Mouse (Mus musculus): ENCODE measurements around the gene Olfr90. TPM values are rescaled to one million over a fixed set of nuclear protein-coding genes. Genes with fewer than 3 reads are reported as not detected.
"Not testable (repeated sequence)": the region's sequence is repeated elsewhere in the genome, so short reads cannot be mapped to it uniquely, and the experiment has no call there.

Gene Olfr90
- total RNA-seq (2014; rRNA removed) (not detected in 2 replicates), polyA plus RNA-seq (2012; rRNA removed) (not detected in 2 replicates)

GRCm38 (mm10) chr17:37088399-37088798 is at the start of gene Olfr90:
Gene Olfr90 (minus strand): TSS chr17:37088499.
- H3K79me2 ChIP-seq (ENCODE audit: control insufficient read depth, insufficient read depth, low read length) = no peaks in the 10 kb centered on the region
- no peak for DNase-seq (ENCODE audit: extremely low read depth, low read depth, low spot score)
- H3K9ac ChIP-seq (ENCODE audit: low read depth, low read length) = no peak within 1 kb of the TSS
- TF ChIP-seq POLR2A (IDR thresholded peaks at IDR 0.05; ENCODE audit: extremely low read depth, insufficient read depth, low read length) = no peak
- no peak for TF ChIP-seq CTCF (IDR thresholded peaks at IDR 0.05; ENCODE audit: low read depth, low read length)
- no peaks in the 10 kb centered on the region for H3K36me3 ChIP-seq (ENCODE audit: control insufficient read depth, insufficient read depth, low read length)
- H3K4me3 ChIP-seq (ENCODE audit: insufficient read depth, low read depth, low read length) = no peak within 1 kb of the TSS
- H3K27ac ChIP-seq (replicated peaks; ENCODE audit: insufficient read depth, low read depth, low read length) = no peak within 1 kb of the TSS
- no peaks in the 10 kb centered on the region for H3K4me1 ChIP-seq (ENCODE audit: control insufficient read depth, insufficient read depth, low read length)
- no peaks in the 10 kb centered on the region for H3K27me3 ChIP-seq (ENCODE audit: control insufficient read depth, insufficient read depth, low read length)

- not testable (repeated sequence) for DNase-seq (ENCODE audit: extremely low read depth, low read depth, low spot score); H3K27me3 ChIP-seq (ENCODE audit: control insufficient read depth, insufficient read depth, low read length); H3K4me3 ChIP-seq (ENCODE audit: insufficient read depth, low read depth, low read length); H3K79me2 ChIP-seq (ENCODE audit: control insufficient read depth, insufficient read depth, low read length); H3K27ac ChIP-seq (replicated peaks; ENCODE audit: insufficient read depth, low read depth, low read length); H3K36me3 ChIP-seq (ENCODE audit: control insufficient read depth, insufficient read depth, low read length); H3K9ac ChIP-seq (ENCODE audit: low read depth, low read length); H3K4me1 ChIP-seq (ENCODE audit: control insufficient read depth, insufficient read depth, low read length)
- 59% methylated on average over 4 of the region's 4 CpGs for WGBS
These were observed 43.1 kb upstream of the Olfr90 start for GRCm38 (mm10) chr17:37131366-37131765.

GRCm38 (mm10) chr17:37119988-37120387 is 31.7 kb upstream of the Olfr90 start, which contains the start of gene Olfr92:
Gene Olfr92 (minus strand): TSS chr17:37120088.
- Histone ChIP-seq H3K27me3 (ENCODE audit: control insufficient read depth, insufficient read depth, low read length) (no peaks in the 10 kb centered on the region), H3K36me3 (ENCODE audit: control insufficient read depth, insufficient read depth, low read length) (no peaks in the 10 kb centered on the region), H3K9ac (ENCODE audit: low read depth, low read length) (no peak within 1 kb of the TSS), H3K4me1 (ENCODE audit: control insufficient read depth, insufficient read depth, low read length) (no peaks in the 10 kb centered on the region), H3K4me3 (ENCODE audit: insufficient read depth, low read depth, low read length) (no peak within 1 kb of the TSS), H3K79me2 (ENCODE audit: control insufficient read depth, insufficient read depth, low read length) (no peaks in the 10 kb centered on the region), H3K27ac (replicated peaks; ENCODE audit: insufficient read depth, low read depth, low read length) (no peak within 1 kb of the TSS)
- whole genome bisulfite sequencing = 83% methylated on average over 2 of the region's 2 CpGs
- DNase-seq (ENCODE audit: extremely low read depth, low read depth, low spot score) = no peak
- no peak for TF ChIP-seq CTCF (IDR thresholded peaks at IDR 0.05; ENCODE audit: low read depth, low read length)
- no peak for TF ChIP-seq POLR2A (IDR thresholded peaks at IDR 0.05; ENCODE audit: extremely low read depth, insufficient read depth, low read length)

GRCm38 (mm10) chr17:37098178-37098577 is 9.9 kb upstream of the Olfr90 start, which contains the start of gene Olfr91:
Gene Olfr91 (minus strand): TSS chr17:37098278.
- no peak for DNase-seq (ENCODE audit: extremely low read depth, low read depth, low spot score)
- no peak within 1 kb of the TSS for H3K9ac ChIP-seq (ENCODE audit: low read depth, low read length)
- H3K36me3 ChIP-seq (ENCODE audit: control insufficient read depth, insufficient read depth, low read length) = no peaks in the 10 kb centered on the region
- no peak within 1 kb of the TSS for H3K27ac ChIP-seq (replicated peaks; ENCODE audit: insufficient read depth, low read depth, low read length)
- no peaks in the 10 kb centered on the region for H3K27me3 ChIP-seq (ENCODE audit: control insufficient read depth, insufficient read depth, low read length)
- WGBS = 80% methylated on average over 1 of the region's 1 CpGs
- H3K79me2 ChIP-seq (ENCODE audit: control insufficient read depth, insufficient read depth, low read length) = no peaks in the 10 kb centered on the region
- TF ChIP-seq POLR2A (IDR thresholded peaks at IDR 0.05; ENCODE audit: extremely low read depth, insufficient read depth, low read length) (no peak), CTCF (IDR thresholded peaks at IDR 0.05; ENCODE audit: low read depth, low read length) (no peak)
- no peak within 1 kb of the TSS for H3K4me3 ChIP-seq (ENCODE audit: insufficient read depth, low read depth, low read length)
- H3K4me1 ChIP-seq (ENCODE audit: control insufficient read depth, insufficient read depth, low read length) = no peaks in the 10 kb centered on the region

GRCm38 (mm10) chr17:37093289-37093688 is 5.0 kb upstream of the Olfr90 start:
- no peak overlapping the region for H3K27ac ChIP-seq (replicated peaks; ENCODE audit: insufficient read depth, low read depth, low read length)
- H3K36me3 ChIP-seq (ENCODE audit: control insufficient read depth, insufficient read depth, low read length) = no peaks in the 10 kb centered on the region
- no peak for TF ChIP-seq CTCF (IDR thresholded peaks at IDR 0.05; ENCODE audit: low read depth, low read length)
- TF ChIP-seq POLR2A (IDR thresholded peaks at IDR 0.05; ENCODE audit: extremely low read depth, insufficient read depth, low read length) = no peak
- H3K79me2 ChIP-seq (ENCODE audit: control insufficient read depth, insufficient read depth, low read length) = no peaks in the 10 kb centered on the region
- 68% methylated on average over 5 of the region's 5 CpGs for WGBS
- H3K4me1 ChIP-seq (ENCODE audit: control insufficient read depth, insufficient read depth, low read length) = no peaks in the 10 kb centered on the region
- no peak for DNase-seq (ENCODE audit: extremely low read depth, low read depth, low spot score)
- H3K9ac ChIP-seq (ENCODE audit: low read depth, low read length) = no peak overlapping the region
- H3K27me3 ChIP-seq (ENCODE audit: control insufficient read depth, insufficient read depth, low read length) = no peaks in the 10 kb centered on the region
- no peak overlapping the region for H3K4me3 ChIP-seq (ENCODE audit: insufficient read depth, low read depth, low read length)

- no peaks in the 10 kb centered on the region for H3K27me3 ChIP-seq (ENCODE audit: control insufficient read depth, insufficient read depth, low read length)
- no peak for DNase-seq (ENCODE audit: extremely low read depth, low read depth, low spot score)
- no peak overlapping the region for H3K27ac ChIP-seq (replicated peaks; ENCODE audit: insufficient read depth, low read depth, low read length)
- H3K4me1 ChIP-seq (ENCODE audit: control insufficient read depth, insufficient read depth, low read length) = no peaks in the 10 kb centered on the region
- no peak overlapping the region for H3K9ac ChIP-seq (ENCODE audit: low read depth, low read length)
- H3K4me3 ChIP-seq (ENCODE audit: insufficient read depth, low read depth, low read length) = no peak overlapping the region
- H3K36me3 ChIP-seq (ENCODE audit: control insufficient read depth, insufficient read depth, low read length) = no peaks in the 10 kb centered on the region
- TF ChIP-seq POLR2A (IDR thresholded peaks at IDR 0.05; ENCODE audit: extremely low read depth, insufficient read depth, low read length) = no peak
- no peak for TF ChIP-seq CTCF (IDR thresholded peaks at IDR 0.05; ENCODE audit: low read depth, low read length)
- H3K79me2 ChIP-seq (ENCODE audit: control insufficient read depth, insufficient read depth, low read length) = no peaks in the 10 kb centered on the region
- 53% methylated on average over 1 of the region's 1 CpGs for WGBS
These were observed 3.9 kb upstream of the Olfr90 start for GRCm38 (mm10) chr17:37092198-37092597.

All from liver, adult 2 months (tissue).